Mouse (Mus musculus): ENCODE data around the gene Abr.

The Abr gene

GRCm38 (mm10) chr11:76518125-76518524, 104.0 kb downstream of the Abr start:
- DNase-seq (ENCODE audit: low spot score), result no peak

- no peak for DNase-seq (ENCODE audit: low spot score)
Observed at GRCm38 (mm10) chr11:76516951-76517350, 105.2 kb downstream of the Abr start.

GRCm38 (mm10) chr11:76515123-76515522, 107.0 kb downstream of the Abr start:
- no peak for DNase-seq (ENCODE audit: low spot score)

GRCm38 (mm10) chr11:76510977-76511376, 111.1 kb downstream of the Abr start:
- DNase-seq (ENCODE audit: low spot score), result no peak

- peak; percentile 81 for DNase-seq (ENCODE audit: low spot score)
Observed at GRCm38 (mm10) chr11:76509751-76510723, 112.1 kb downstream of the Abr start.

GRCm38 (mm10) chr11:76508831-76509595, 113.1 kb downstream of the Abr start:
- DNase-seq (ENCODE audit: low spot score), result no peak

- DNase-seq (ENCODE audit: low spot score), result no peak
Observed at GRCm38 (mm10) chr11:76508125-76508524, 114.0 kb downstream of the Abr start.

- DNase-seq (ENCODE audit: low spot score), result no peak
Observed at GRCm38 (mm10) chr11:76507302-76508124, 114.6 kb downstream of the Abr start.

- peak; percentile 88 for DNase-seq (ENCODE audit: low spot score)
Observed at GRCm38 (mm10) chr11:76506514-76507228, 115.4 kb downstream of the Abr start.

- DNase-seq (ENCODE audit: low spot score), result no peak
Observed at GRCm38 (mm10) chr11:76505106-76505505, 117.0 kb downstream of the Abr start.

- no peak for DNase-seq (ENCODE audit: low spot score)
Observed at GRCm38 (mm10) chr11:76504058-76504457, 118.1 kb downstream of the Abr start.

GRCm38 (mm10) chr11:76499987-76500386, 122.1 kb downstream of the Abr start:
- no peak for DNase-seq (ENCODE audit: low spot score)

- DNase-seq (ENCODE audit: low spot score), result no peak
Observed at GRCm38 (mm10) chr11:76499564-76499963, 122.5 kb downstream of the Abr start.

GRCm38 (mm10) chr11:76497769-76498152, 124.4 kb downstream of the Abr start:
- DNase-seq (ENCODE audit: low spot score), result peak; percentile 11

GRCm38 (mm10) chr11:76497066-76497768, 124.9 kb downstream of the Abr start:
- DNase-seq (ENCODE audit: low spot score), result peak; percentile 18

- peak; percentile 66 for DNase-seq (ENCODE audit: low spot score)
Observed at GRCm38 (mm10) chr11:76496086-76496771, 125.9 kb downstream of the Abr start.

GRCm38 (mm10) chr11:76495127-76496028, 126.7 kb downstream of the Abr start:
- peak; percentile 38 for DNase-seq (ENCODE audit: low spot score)

GRCm38 (mm10) chr11:76494360-76495126, 127.6 kb downstream of the Abr start:
- DNase-seq (ENCODE audit: low spot score), result peak; percentile 74
